Mouse (Mus musculus) ES-CJ7 (cell line): ENCODE data around the gene Ier2.
"Not testable (repeated sequence)": the region's sequence is repeated elsewhere in the genome, so short reads cannot be mapped to it uniquely, and the experiment has no call there.

ENCODE experiments used
- DNase-seq: peaks from one replicate; pipeline ENCODE4 v3.0.0; 2011; ENCODE audit warnings: low read depth, low spot score

The Ier2 gene

GRCm38 (mm10) chr8:84698288-84698687, 35.6 kb upstream of the Ier2 start:
- no peak for DNase-seq

DNA sequence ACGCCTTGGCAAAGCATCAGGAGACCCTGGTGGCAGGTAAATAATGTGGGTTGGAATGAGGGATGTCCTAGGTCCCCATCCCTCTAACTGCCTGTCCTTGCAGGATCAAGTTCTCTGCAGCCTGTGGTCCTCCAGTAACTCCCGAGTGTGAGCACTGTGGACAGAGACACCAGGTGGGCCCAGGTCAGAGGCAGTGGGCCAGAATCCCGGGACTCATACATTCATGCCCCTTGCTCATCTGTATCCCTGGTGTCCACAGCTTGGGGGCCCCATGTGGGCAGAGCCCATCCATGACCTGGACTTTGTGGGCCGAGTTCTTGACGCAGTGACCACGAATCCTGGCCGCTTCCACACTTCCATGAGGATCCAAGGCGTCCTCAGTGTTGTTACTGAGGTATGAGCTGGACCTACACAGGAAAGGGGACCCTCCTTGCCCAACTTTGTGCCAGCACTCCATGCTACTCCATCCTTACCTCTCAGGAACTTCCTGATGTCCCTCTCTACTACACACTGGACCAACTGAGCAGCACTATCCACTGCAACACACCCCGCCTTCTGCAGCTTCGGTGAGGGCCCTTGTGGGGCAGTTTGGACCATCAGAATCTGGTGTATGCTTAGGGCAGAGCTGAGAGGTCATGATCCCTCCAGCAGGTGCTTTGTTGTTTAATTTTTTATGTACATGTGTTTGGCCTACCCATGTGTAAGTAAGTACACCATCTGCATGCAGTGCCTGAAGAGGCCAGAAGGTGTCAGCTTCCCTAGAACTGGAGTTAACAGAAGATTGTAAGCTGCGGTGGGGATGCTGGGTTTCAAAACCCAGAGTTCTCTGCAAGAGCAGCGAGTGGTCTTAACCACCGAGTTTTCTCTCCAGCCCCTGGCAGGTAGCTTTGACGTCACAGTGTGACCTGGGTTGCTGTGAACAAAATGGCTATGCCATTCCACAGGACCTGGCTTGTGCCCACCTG, 34.8 kb upstream of the Ier2 start:
- peak; percentile 85 for DNase-seq

DNA sequence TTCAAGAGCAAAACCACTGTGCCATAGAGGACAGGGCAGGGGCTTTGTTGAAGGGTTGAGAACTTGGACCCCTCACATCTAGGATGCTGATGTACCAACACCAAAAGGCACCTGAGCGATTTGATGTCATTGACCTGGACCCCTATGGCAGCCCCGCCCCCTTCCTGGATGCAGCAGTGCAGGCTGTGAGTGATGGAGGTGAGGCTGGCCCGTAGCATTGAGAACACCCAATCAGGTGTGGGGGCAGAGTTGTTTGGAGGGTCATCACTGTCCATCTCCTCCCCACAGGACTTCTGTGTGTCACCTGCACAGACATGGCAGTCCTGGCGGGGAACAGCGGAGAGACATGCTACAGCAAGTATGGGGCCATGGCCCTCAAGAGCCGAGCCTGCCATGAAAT, 32.5 kb upstream of the Ier2 start:
- no peak for DNase-seq

- no peak for DNase-seq
Observed at GRCm38 (mm10) chr8:84693332-84693731, 30.7 kb upstream of the Ier2 start.

GRCm38 (mm10) chr8:84689091-84689915, 26.7 kb upstream of the Ier2 start:
- DNase-seq = peak; percentile 97

DNA sequence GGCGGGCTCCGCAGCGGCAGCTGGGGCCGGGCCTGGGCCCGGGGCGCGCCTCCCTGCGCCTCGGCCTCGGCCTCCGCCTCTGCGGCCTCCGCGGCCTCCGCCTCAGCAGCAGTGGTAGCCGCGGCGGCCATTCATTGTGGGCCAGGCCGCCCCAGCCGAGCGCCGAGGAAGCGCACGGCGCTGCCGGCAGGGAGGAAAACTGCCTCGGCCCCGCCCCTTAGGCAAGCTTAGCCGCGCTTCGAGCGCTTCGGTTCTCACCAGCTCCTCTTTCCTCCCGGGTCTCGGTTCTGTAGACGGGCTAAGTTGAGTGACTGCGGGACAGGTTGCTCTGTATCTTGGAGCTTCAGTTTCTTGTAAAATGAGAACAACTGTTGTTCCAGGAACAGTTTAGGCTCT, 25.1 kb upstream of the Ier2 start, which contains the start of gene Nacc1:
TSS of gene Nacc1 (minus strand) at position 158 of the 396 bp plus-strand sequence.
- DNase-seq = peak; percentile 91

- peak; percentile 92 for DNase-seq
Observed at GRCm38 (mm10) chr8:84687003-84687704, 24.5 kb upstream of the Ier2 start.

- DNase-seq = peak; percentile 86
Observed at GRCm38 (mm10) chr8:84686191-84687002, 23.7 kb upstream of the Ier2 start, which contains the start of gene Trmt1. Gene Trmt1, plus strand, starts transcription at chr8:84686307.

GRCm38 (mm10) chr8:84684537-84684936, 21.9 kb upstream of the Ier2 start:
- no peak for DNase-seq

GRCm38 (mm10) chr8:84682257-84682656, 19.6 kb upstream of the Ier2 start:
- no peak for DNase-seq

GRCm38 (mm10) chr8:84681476-84681875, 18.8 kb upstream of the Ier2 start:
- peak; percentile 63 for DNase-seq

- DNase-seq = no peak
Observed at GRCm38 (mm10) chr8:84677305-84677704, 14.7 kb upstream of the Ier2 start.

GRCm38 (mm10) chr8:84670295-84671006, 7.8 kb upstream of the Ier2 start:
- DNase-seq = not testable (repeated sequence)

DNA sequence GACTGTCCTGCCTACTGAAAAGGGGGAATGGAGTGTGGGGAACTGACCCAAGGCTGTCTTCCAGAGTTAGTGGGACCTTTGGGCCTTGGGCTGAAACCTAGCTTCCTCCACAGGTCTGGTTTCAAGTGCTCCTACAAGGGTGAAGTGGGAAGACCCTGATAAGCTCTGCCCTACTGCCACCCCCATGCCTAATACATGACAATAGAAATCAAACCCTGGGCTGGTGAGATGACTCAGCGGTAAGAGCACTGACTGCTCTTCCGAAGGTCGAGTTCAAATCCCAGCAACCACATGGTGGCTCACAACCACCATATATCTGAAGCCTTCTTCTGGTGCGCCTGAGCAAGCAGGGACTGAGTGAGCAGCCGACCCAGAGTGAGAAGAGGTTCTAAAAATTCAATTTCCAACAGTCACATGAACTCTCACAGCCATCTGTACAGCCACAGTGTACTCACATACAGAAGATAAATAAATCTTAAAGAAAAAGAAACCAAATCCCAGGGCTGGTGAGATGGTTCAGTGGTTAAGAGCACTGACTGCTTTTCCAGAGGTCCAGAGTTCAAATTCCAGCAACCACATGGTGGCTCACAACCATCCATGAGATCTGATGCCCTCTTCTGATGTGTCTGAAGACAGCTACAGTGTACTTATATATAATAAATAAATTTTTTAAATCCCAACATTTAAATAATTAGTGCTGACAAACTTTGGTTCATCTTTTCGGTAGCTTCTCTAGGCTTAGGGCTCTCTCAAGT, 6.3 kb upstream of the Ier2 start:
- peak; percentile 74 for DNase-seq

DNA sequence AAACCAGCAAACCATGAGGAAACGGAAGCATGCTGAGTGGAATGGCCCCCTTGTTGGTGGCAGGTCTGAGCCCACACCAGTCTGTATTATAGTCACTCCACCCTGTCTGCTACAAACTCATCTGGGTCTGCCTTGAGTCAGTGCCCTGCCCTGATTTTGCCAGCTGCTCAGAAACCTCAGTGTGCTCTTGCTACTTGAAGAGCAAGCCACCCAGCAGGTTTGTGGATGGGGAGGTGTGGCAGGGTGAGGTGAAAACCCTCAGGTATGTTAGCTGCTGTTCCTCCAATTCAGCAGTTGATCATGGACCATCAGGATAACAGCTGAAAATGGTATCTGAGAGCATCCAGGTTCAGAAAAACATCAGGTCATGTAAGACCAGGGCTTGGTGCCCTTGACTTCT, 5.4 kb upstream of the Ier2 start:
- no peak for DNase-seq

GRCm38 (mm10) chr8:84665385-84665893, 2.8 kb upstream of the Ier2 start:
- DNase-seq = peak; percentile 76

GRCm38 (mm10) chr8:84664566-84665384, 2.1 kb upstream of the Ier2 start:
- peak; percentile 79 for DNase-seq
